Mouse (Mus musculus) gastrocnemius, postnatal 4 days (tissue): ENCODE data around the gene Stim1. TPM values are rescaled to one million over a fixed set of nuclear protein-coding genes. Genes with fewer than 3 reads are reported as not detected.

Experiments
- DNase-seq, 2 experiments: peaks; one replicate each; pipeline ENCODE4 v3.0.0; 2021 to 2022; ENCODE audit warnings: low spot score in 2 of 2, mixed read lengths in 2 of 2
- total RNA-seq, 2 experiments: library from RNA; stranded (reverse); gene quantifications; 2 replicates each; pipeline ENCODE4 v1.2.3; 2021

Stim1 gene
- total RNA-seq, 2 experiments from 2014 or later = 248 to 260 TPM

- DNase-seq = no peak
These were observed 25.6 kb downstream of the Stim1 start for GRCm38 (mm10) chr7:102293234-102293633.

GRCm38 (mm10) chr7:102300761-102301160 lies 33.2 kb downstream of the Stim1 start:
- no peak for DNase-seq

- no peak for DNase-seq
These were observed 34.9 kb downstream of the Stim1 start for GRCm38 (mm10) chr7:102302471-102302870.

GRCm38 (mm10) chr7:102305596-102305995 lies 38.0 kb downstream of the Stim1 start:
- no peak for DNase-seq

GRCm38 (mm10) chr7:102310266-102310665 lies 42.7 kb downstream of the Stim1 start:
- DNase-seq = no peak

- no peak for DNase-seq
These were observed 43.2 kb downstream of the Stim1 start for GRCm38 (mm10) chr7:102310821-102311220.

- DNase-seq = no peak
These were observed 45.4 kb downstream of the Stim1 start for GRCm38 (mm10) chr7:102312840-102313534.

GRCm38 (mm10) chr7:102313535-102313863 lies 45.9 kb downstream of the Stim1 start:
- no peak for DNase-seq

- DNase-seq = no peak
These were observed 46.5 kb downstream of the Stim1 start for GRCm38 (mm10) chr7:102314107-102314506.

- DNase-seq = no peak
These were observed 47.3 kb downstream of the Stim1 start for GRCm38 (mm10) chr7:102314908-102315307.

GRCm38 (mm10) chr7:102315435-102315834 lies 47.8 kb downstream of the Stim1 start:
- no peak for DNase-seq

- DNase-seq = no peak
These were observed 50.1 kb downstream of the Stim1 start for GRCm38 (mm10) chr7:102317583-102318168.

GRCm38 (mm10) chr7:102322137-102322536 lies 54.5 kb downstream of the Stim1 start:
- DNase-seq = no peak

GRCm38 (mm10) chr7:102326323-102326722 lies 58.7 kb downstream of the Stim1 start:
- no peak for DNase-seq

- no peak for DNase-seq
These were observed 62.7 kb downstream of the Stim1 start for GRCm38 (mm10) chr7:102330270-102330669.

GRCm38 (mm10) chr7:102331476-102331875 lies 63.9 kb downstream of the Stim1 start:
- no peak for DNase-seq

GRCm38 (mm10) chr7:102333741-102334140 lies 66.1 kb downstream of the Stim1 start:
- no peak for DNase-seq

- DNase-seq = no peak
These were observed 69.7 kb downstream of the Stim1 start for GRCm38 (mm10) chr7:102337326-102337725.

- no peak for DNase-seq
These were observed 70.3 kb downstream of the Stim1 start for GRCm38 (mm10) chr7:102337898-102338297.

- DNase-seq = no peak
These were observed 71.3 kb downstream of the Stim1 start for GRCm38 (mm10) chr7:102338956-102339355.

GRCm38 (mm10) chr7:102345893-102346292 lies 78.3 kb downstream of the Stim1 start:
- no peak for DNase-seq

GRCm38 (mm10) chr7:102347327-102347726 lies 79.7 kb downstream of the Stim1 start:
- DNase-seq = no peak

GRCm38 (mm10) chr7:102348681-102349080 lies 81.1 kb downstream of the Stim1 start:
- DNase-seq = no peak
